Mouse (Mus musculus) liver, postnatal 0 days (tissue): ENCODE measurements around the gene Trafd1. TPM values are rescaled to one million over a fixed set of nuclear protein-coding genes. Genes with fewer than 3 reads are reported as not detected.

Experiments
- ATAC-seq: fragments of 200-750 bp; cut with Nextera tagmentation; 2 replicates; pipeline ENCODE4 v1.8.0; 2017; ENCODE audit warnings: mild to moderate bottlenecking, moderate library complexity
- DNase-seq: peaks from one replicate; pipeline ENCODE4 v3.0.0-alpha.2; 2016
- H3K27ac ChIP-seq: fragments of 300-500 bp; sonication (generic); 2 replicates; pipeline ENCODE4 v1.5.1; 2014; ENCODE audit warnings: antibody characterized with exemption, moderate library complexity, mild to moderate bottlenecking, low read depth
- H3K27me3 ChIP-seq: fragments of 300-500 bp; sonication (generic); 2 replicates; pipeline ENCODE4 v1.6.1; 2014; ENCODE audit warnings: low read length, control low read depth, mixed read lengths; ENCODE audit not compliant: insufficient read depth
- H3K36me3 ChIP-seq: fragments of 300-500 bp; sonication (generic); replicated peaks from 2 replicates; pipeline ENCODE4 v1.6.1; 2014; ENCODE audit warnings: mild to moderate bottlenecking, control low read depth, low read length, moderate library complexity, mixed read lengths; ENCODE audit not compliant: insufficient read depth
- H3K4me1 ChIP-seq: fragments of 300-500 bp; sonication (generic); 2 replicates; pipeline ENCODE4 v1.6.1; 2014; ENCODE audit warnings: antibody characterized with exemption, mild to moderate bottlenecking, control low read depth; ENCODE audit not compliant: insufficient read depth
- H3K4me2 ChIP-seq: fragments of 300-500 bp; sonication (generic); 2 replicates; pipeline ENCODE4 v1.6.1; 2014; ENCODE audit warnings: low read depth, mild to moderate bottlenecking, low read length, moderate library complexity, mixed read lengths
- H3K4me3 ChIP-seq: fragments of 300-500 bp; sonication (generic); 2 replicates; pipeline ENCODE4 v1.5.1; 2014; ENCODE audit warnings: low read depth, low read length
- H3K9ac ChIP-seq: fragments of 300-500 bp; sonication (generic); replicated peaks from 2 replicates; pipeline ENCODE4 v1.6.1; 2014; ENCODE audit warnings: mild to moderate bottlenecking, moderate library complexity
- H3K9me3 ChIP-seq: fragments of 300-500 bp; sonication (generic); 2 replicates; pipeline ENCODE4 v1.6.1; 2016; ENCODE audit warnings: mild to moderate bottlenecking, control low read depth, low read length, mixed read lengths
- CTCF ChIP-seq: sonication (generic); IDR thresholded peaks from 2 replicates; pipeline ENCODE4 v1.5.1; 2016; ENCODE audit warnings: antibody characterized with exemption, low read depth
- EP300 ChIP-seq: IDR thresholded peaks from 2 replicates; pipeline ENCODE4 v1.6.1; 2016; ENCODE audit warnings: antibody characterized with exemption, low read depth, mild to moderate bottlenecking
- WGBS: fragments of 180-500 bp; shearing (Covaris S2); extraction: QIAGEN DNeasy Blood & Tissue Kit; methylation state at CpG from one replicate; pipeline ENCODE4 v1.1.7; 2014; ENCODE audit not compliant: insufficient replicate concordance; 5-methylcytosine and 5-hydroxymethylcytosine counted together
- polyA plus RNA-seq: library from polyadenylated mRNA; unstranded; fragments of >200 nt; fragmentation: Nextera tagmentation; extraction: Ambion mirVana; gene quantifications from 2 replicates; pipeline ENCODE4 v1.2.1, GENCODE M21; 2015

The Trafd1 gene
- polyA plus RNA-seq, 1 experiment from 2014 or later, result 28.6 TPM

DNA sequence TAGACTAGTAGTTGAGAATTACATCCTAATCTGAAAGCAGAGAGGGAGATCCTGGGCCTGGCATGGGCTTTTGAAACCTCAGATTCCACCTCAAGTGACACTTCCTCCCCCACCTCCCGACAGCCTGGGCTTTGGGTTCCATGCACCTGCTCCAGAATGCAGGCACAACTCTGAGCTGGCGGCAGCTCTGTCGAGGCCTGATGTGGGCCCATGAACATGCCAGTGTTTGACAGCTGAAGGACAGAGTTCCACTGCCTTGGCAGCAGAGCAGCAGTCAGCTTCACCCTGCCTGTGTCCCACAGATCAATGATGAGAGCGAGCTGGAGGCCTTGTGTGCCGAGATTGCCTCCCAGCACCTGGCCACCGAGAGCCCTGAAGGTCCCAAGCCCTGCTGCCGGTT is 22.0 kb downstream of the Trafd1 start:
- TF ChIP-seq CTCF (no peak), EP300 (no peak)
- WGBS, result 81% methylated on average over 7 of the region's 7 CpGs
- DNase-seq, result no peak
- Histone ChIP-seq H3K27me3 (no peaks in the 10 kb centered on the region), H3K36me3 (peaks cover 95% of the 10 kb centered on the region), H3K4me1 (no peaks in the 10 kb centered on the region), H3K9ac (no peak overlapping the region), H3K9me3 (no peaks in the 10 kb centered on the region), H3K4me3 (no peak overlapping the region), H3K4me2 (no peak overlapping the region), H3K27ac (no peak overlapping the region)
- no peak for ATAC-seq

GRCm38 (mm10) chr5:121361696-121362095 is 23.7 kb downstream of the Trafd1 start:
- no peak overlapping the region for H3K4me2 ChIP-seq
- H3K9me3 ChIP-seq, result no peaks in the 10 kb centered on the region
- DNase-seq (no peak), ATAC-seq (no peak)
- H3K9ac ChIP-seq, result no peak overlapping the region
- no peak overlapping the region for H3K4me3 ChIP-seq
- TF ChIP-seq EP300 (no peak), CTCF (no peak)
- H3K27me3 ChIP-seq, result no peaks in the 10 kb centered on the region
- peaks cover 98% of the 10 kb centered on the region for H3K36me3 ChIP-seq
- H3K4me1 ChIP-seq, result no peaks in the 10 kb centered on the region
- 94% methylated on average over 5 of the region's 5 CpGs for WGBS
- H3K27ac ChIP-seq, result no peak overlapping the region

GRCm38 (mm10) chr5:121359229-121359628 is 26.2 kb downstream of the Trafd1 start:
- DNase-seq (peak; percentile 42), ATAC-seq (peak; percentile 71)
- no peaks in the 10 kb centered on the region for H3K4me1 ChIP-seq
- 67% methylated on average over 9 of the region's 9 CpGs for WGBS
- H3K27me3 ChIP-seq, result no peaks in the 10 kb centered on the region
- H3K27ac ChIP-seq, result no peak overlapping the region
- H3K4me2 ChIP-seq, result no peak overlapping the region
- H3K9me3 ChIP-seq, result no peaks in the 10 kb centered on the region
- no peak for TF ChIP-seq CTCF
- no peak for TF ChIP-seq EP300
- no peak overlapping the region for H3K4me3 ChIP-seq
- no peak overlapping the region for H3K9ac ChIP-seq
- H3K36me3 ChIP-seq, result peaks cover 98% of the 10 kb centered on the region

GRCm38 (mm10) chr5:121343997-121344396 is 41.4 kb downstream of the Trafd1 start:
- TF ChIP-seq EP300 (no peak), CTCF (no peak)
- no peaks in the 10 kb centered on the region for H3K9me3 ChIP-seq
- ATAC-seq (no peak), DNase-seq (no peak)
- no peaks in the 10 kb centered on the region for H3K4me1 ChIP-seq
- H3K4me3 ChIP-seq, result no peak overlapping the region
- no peak overlapping the region for H3K4me2 ChIP-seq
- H3K27me3 ChIP-seq, result no peaks in the 10 kb centered on the region
- 84% methylated on average over 8 of the region's 8 CpGs for WGBS
- H3K27ac ChIP-seq, result no peak overlapping the region
- H3K9ac ChIP-seq, result no peak overlapping the region
- peaks cover 90% of the 10 kb centered on the region for H3K36me3 ChIP-seq

DNA sequence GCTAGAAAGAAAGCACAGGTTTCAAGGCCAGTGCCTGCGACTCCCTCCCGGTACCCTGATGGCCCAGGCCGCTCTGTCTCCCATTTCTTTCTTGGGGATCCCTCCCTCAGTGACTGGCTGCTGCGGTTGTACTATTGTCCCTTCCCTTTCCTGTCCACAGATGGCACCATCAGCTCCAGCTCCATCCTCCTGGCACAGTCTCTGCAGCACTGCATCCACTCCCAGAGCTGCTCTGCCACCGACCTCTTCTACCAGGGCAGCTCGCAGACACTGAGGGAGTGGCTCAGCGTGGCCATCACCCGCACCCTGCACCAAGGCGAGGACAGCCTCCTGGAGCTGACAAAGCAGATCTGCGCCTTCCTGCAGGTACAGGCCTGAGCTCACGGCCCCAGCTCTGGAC is 42.9 kb downstream of the Trafd1 start:
- no peak overlapping the region for H3K4me3 ChIP-seq
- ATAC-seq (no peak), DNase-seq (no peak)
- H3K9me3 ChIP-seq, result no peaks in the 10 kb centered on the region
- no peak overlapping the region for H3K4me2 ChIP-seq
- no peak overlapping the region for H3K27ac ChIP-seq
- peaks cover 87% of the 10 kb centered on the region for H3K36me3 ChIP-seq
- TF ChIP-seq EP300 (no peak), CTCF (no peak)
- 0 out of 2 replicates have a peak overlapping the region, but pooled peaks have one; percentile 16 for H3K9ac ChIP-seq
- 92% methylated on average over 11 of the region's 11 CpGs for WGBS
- H3K4me1 ChIP-seq, result no peaks in the 10 kb centered on the region
- H3K27me3 ChIP-seq, result no peaks in the 10 kb centered on the region

DNA sequence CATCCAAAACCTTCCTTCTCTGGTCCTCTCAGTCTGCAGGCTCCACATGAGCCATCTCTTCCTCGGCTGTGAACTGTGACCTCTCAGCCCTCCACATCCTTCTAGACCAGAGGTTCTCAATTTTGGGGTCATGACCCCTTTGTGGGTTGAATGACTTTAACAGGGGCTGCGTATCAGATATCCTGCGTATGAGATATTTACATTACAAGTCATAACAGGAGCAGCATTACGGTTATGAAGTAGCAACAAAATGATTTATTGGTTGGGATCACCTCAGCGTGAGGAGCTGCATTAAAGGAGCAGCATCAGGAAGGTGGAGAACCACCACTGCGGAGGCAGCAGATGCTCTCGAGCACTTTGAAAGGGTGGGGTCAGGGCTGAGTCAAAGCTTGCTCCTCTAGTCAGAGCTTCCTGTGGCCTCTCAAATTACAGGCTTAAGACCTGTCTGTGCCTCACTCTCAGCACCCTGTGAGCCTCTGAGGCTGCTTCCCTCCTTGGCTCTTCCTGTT is 44.4 kb downstream of the Trafd1 start:
- Histone ChIP-seq H3K36me3 (peaks cover 91% of the 10 kb centered on the region), H3K4me1 (no peaks in the 10 kb centered on the region), H3K27ac (no peak overlapping the region), H3K9ac (no peak overlapping the region), H3K9me3 (no peaks in the 10 kb centered on the region), H3K27me3 (no peaks in the 10 kb centered on the region), H3K4me3 (no peak overlapping the region), H3K4me2 (no peak overlapping the region)
- ATAC-seq (no peak), DNase-seq (no peak)
- WGBS, result 56% methylated on average over 7 of the region's 7 CpGs
- TF ChIP-seq CTCF (no peak), EP300 (no peak)
